Comparison of ENCODE assay signal across 17 mouse cellular contexts in the genomic region with DNA sequence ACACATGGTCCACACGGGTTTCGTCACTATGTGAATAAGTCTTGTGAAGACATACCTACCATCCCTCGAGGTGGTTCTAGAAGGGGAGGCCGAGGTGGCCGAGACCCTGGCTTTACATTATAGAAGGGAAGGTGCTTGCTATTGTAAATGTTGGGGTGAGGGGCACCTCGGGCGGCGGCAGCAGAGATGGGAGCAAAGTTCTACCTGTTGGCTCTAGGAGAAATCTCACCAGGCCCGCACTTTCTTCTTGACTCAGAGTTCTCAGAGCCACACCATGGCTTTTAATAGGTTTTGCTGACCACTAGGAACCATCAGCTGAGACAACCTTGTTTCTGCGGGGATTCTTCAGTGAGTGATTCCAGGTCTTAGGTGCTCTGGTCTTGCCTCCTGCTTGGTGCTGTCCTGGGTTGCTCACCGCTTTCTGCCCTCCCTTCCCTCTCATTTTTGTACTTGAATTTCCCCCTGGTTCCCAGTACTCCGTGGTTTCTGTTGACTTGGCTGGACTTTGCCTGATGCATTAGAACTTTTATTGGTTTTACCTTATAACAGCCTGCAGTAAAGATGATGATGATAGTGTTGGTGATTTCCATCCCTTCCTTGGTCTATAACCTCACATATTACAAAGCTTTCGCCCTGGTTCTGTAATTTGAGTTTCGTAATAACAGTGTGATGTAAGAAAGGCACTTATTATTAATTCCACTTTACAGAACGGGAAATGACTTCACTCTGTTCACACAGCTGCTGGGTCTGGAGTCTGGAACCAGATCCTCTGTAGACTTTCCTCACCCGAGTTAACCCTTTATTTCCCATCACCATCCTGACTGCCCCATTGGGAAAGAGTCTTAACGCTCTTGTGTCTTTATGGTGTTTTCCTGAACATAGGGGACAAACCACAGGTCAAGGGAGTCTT.
A peak's percentile ranks its signal among the peaks of the same experiment; 100 is the strongest.
DNase-seq lines count a peak whose midpoint lies in the region; ATAC-seq and TF ChIP-seq lines count a peak whose summit lies in the region.
"Had no signal": no experiment of that assay in that cellular context is flagged by ENCODE, and none has a peak within 500 bp of the region (broad histone marks: within the 10 kb centered on the region; RNA-seq: fewer than 3 reads in every experiment).

No protein-coding gene starts in this region.

- peak overlapping the region; percentile 22; the same call in 1 of the 2 replicates for H3K27ac ChIP-seq in limb, embryonic 14.5 days (replicated peaks; ENCODE audit: low read depth, low read length)
- H3K27ac ChIP-seq: embryonic facial prominence, embryonic 12.5 days; hindbrain, embryonic 10.5 days; kidney, postnatal 0 days; lung, embryonic 15.5 days; midbrain, embryonic 13.5 days had no signal

- no peaks in the 10 kb centered on the region for H3K9me3 ChIP-seq in limb, embryonic 14.5 days (ENCODE audit: control insufficient read depth, low read length)
- H3K9me3 ChIP-seq: embryonic facial prominence, embryonic 12.5 days; hindbrain, embryonic 10.5 days; lung, embryonic 15.5 days; midbrain, embryonic 13.5 days had no signal

- H3K9ac ChIP-seq in limb, embryonic 14.5 days (ENCODE audit: low read depth, low read length, severe bottlenecking), result no peak overlapping the region
- H3K9ac ChIP-seq: embryonic facial prominence, embryonic 12.5 days; lung, embryonic 15.5 days; midbrain, embryonic 13.5 days had no signal

- 61% methylated on average over 17 of the region's 17 CpGs for WGBS in limb, embryonic 14.5 days

- H3K27me3 ChIP-seq in limb, embryonic 14.5 days (ENCODE audit: control insufficient read depth, insufficient read depth, low read length), result no peaks in the 10 kb centered on the region
- no peaks in the 10 kb centered on the region for H3K27me3 ChIP-seq in splenic B cell, adult 2 months (ENCODE audit: control insufficient read depth, insufficient read depth, low read length, poor library complexity, severe bottlenecking)
- H3K27me3 ChIP-seq: embryonic facial prominence, embryonic 12.5 days; lung, embryonic 15.5 days; midbrain, embryonic 13.5 days had no signal

- no peaks in the 10 kb centered on the region for H3K36me3 ChIP-seq in limb, embryonic 14.5 days (ENCODE audit: control insufficient read depth, insufficient read depth, low read length)
- no peaks in the 10 kb centered on the region for H3K36me3 ChIP-seq in splenic B cell, adult 2 months (ENCODE audit: control insufficient read depth, insufficient read depth, low read length, poor library complexity, severe bottlenecking)
- H3K36me3 ChIP-seq: embryonic facial prominence, embryonic 12.5 days; hindbrain, embryonic 10.5 days; lung, embryonic 15.5 days; midbrain, embryonic 13.5 days had no signal

- H3K4me2 ChIP-seq in limb, embryonic 14.5 days (replicated peaks; ENCODE audit: low read depth, low read length, severe bottlenecking), result no peak overlapping the region
- H3K4me2 ChIP-seq: embryonic facial prominence, embryonic 12.5 days; lung, embryonic 15.5 days; midbrain, embryonic 13.5 days had no signal

- peaks cover 14% of the 10 kb centered on the region for H3K4me1 ChIP-seq in limb, embryonic 14.5 days (ENCODE audit: control insufficient read depth, insufficient read depth, low read length)

- TF ChIP-seq POLR2A in limb, embryonic 14.5 days (IDR thresholded peaks at IDR 0.05; ENCODE audit: borderline replicate concordance, extremely low read depth, insufficient read depth, insufficient read length), result no peak

- peak; percentile 57 for DNase-seq in lung, postnatal 25 days (ENCODE audit: low spot score)
- DNase-seq in lung, postnatal 14 days, result no peak
- peak; percentile 56 for DNase-seq in fat pad, adult 2 months (ENCODE audit: extremely low read depth, low read depth, low spot score)
- DNase-seq in limb, embryonic 14.5 days (ENCODE audit: low spot score), result peak; percentile 57
- peak; percentile 23 for DNase-seq in splenic B cell, adult 2 months (ENCODE audit: low read depth, low spot score)
- no peak for DNase-seq in heart, postnatal 14 days
- DNase-seq in spleen, postnatal 4 days (ENCODE audit: low spot score in 2 of 2), result no peak
- DNase-seq: adrenal gland, postnatal 36 days; cerebellum, postnatal 14 days; heart, adult 11 months; right cerebral cortex, postnatal 14 days had no signal

- H3K4me3 ChIP-seq in limb, embryonic 14.5 days (replicated peaks; ENCODE audit: low read length), result no peak overlapping the region
- H3K4me3 ChIP-seq: embryonic facial prominence, embryonic 12.5 days; hindbrain, embryonic 10.5 days; lung, embryonic 15.5 days; midbrain, embryonic 13.5 days had no signal

- peak; percentile 71 for ATAC-seq in limb, embryonic 14.5 days (ENCODE audit: low FRiP score, low read depth)
- ATAC-seq: activated CD4-positive, CD25-positive, alpha-beta regulatory T cell, adult 4 months; midbrain, embryonic 13.5 days had no signal

- intact Hi-C loops in heart, postnatal 14 days (cut with DNase I), result no loop called here

Comparison
In these comparisons a context has a peak if more than half of its experiments do, and no peak if none do; other contexts are left out.
1. DNase-seq: peak in lung, postnatal 25 days (single experiment), fat pad, adult 2 months (single experiment), limb, embryonic 14.5 days (single experiment) and splenic B cell, adult 2 months (single experiment); none in lung, postnatal 14 days (single experiment), heart, postnatal 14 days (0 of 2) and spleen, postnatal 4 days (0 of 2).